Mouse (Mus musculus) midbrain, embryonic 11.5 days (tissue): ENCODE data around the gene Psmb3. TPM values are rescaled to one million over a fixed set of nuclear protein-coding genes. Genes with fewer than 3 reads are reported as not detected.

Experiments
- ATAC-seq: fragments of 200-750 bp; cut with Nextera tagmentation; 2 replicates; pipeline ENCODE4 v1.8.0; 2017; ENCODE audit warnings: moderate TSS enrichment, moderate library complexity; ENCODE audit not compliant: low FRiP score
- DNase-seq: peaks from one replicate; pipeline ENCODE4 v3.0.0; 2015; ENCODE audit warnings: low spot score; ENCODE audit errors: missing footprints
- H3K27ac ChIP-seq: fragments of 300-500 bp; sonication (generic); 2 replicates; pipeline ENCODE4 v1.5.1; 2014; ENCODE audit warnings: low read depth, low read length
- H3K27me3 ChIP-seq: fragments of 300-500 bp; sonication (generic); 2 replicates; pipeline ENCODE4 v1.6.1; 2014; ENCODE audit warnings: mild to moderate bottlenecking, low read length, moderate library complexity, mixed read lengths; ENCODE audit not compliant: control insufficient read depth, insufficient read depth
- H3K36me3 ChIP-seq: fragments of 300-500 bp; sonication (generic); 2 replicates; pipeline ENCODE4 v1.6.1; 2014; ENCODE audit warnings: mild to moderate bottlenecking, low read length, moderate library complexity, mixed read lengths; ENCODE audit not compliant: control insufficient read depth, insufficient read depth
- H3K4me1 ChIP-seq: fragments of 300-500 bp; sonication (generic); 2 replicates; pipeline ENCODE4 v1.6.1; 2014; ENCODE audit warnings: low read length; ENCODE audit not compliant: control insufficient read depth, insufficient read depth
- H3K4me2 ChIP-seq: fragments of 300-500 bp; sonication (generic); 2 replicates; pipeline ENCODE4 v1.6.1; 2014; ENCODE audit warnings: mild to moderate bottlenecking, moderate library complexity
- H3K4me3 ChIP-seq: fragments of 300-500 bp; sonication (generic); 2 replicates; pipeline ENCODE4 v1.5.1; 2014; ENCODE audit warnings: low read depth, low read length
- H3K9ac ChIP-seq: fragments of 300-500 bp; sonication (generic); 2 replicates; pipeline ENCODE4 v1.6.1; 2014; ENCODE audit warnings: low read length
- H3K9me3 ChIP-seq: fragments of 300-500 bp; sonication (generic); 2 replicates; pipeline ENCODE4 v1.6.1; 2016; ENCODE audit warnings: low read length; ENCODE audit not compliant: control insufficient read depth
- WGBS: fragments of 180-500 bp; shearing (Covaris S2); extraction: QIAGEN DNeasy Blood & Tissue Kit; methylation state at CpG from one replicate; pipeline ENCODE4 v1.1.7; 2014; 5-methylcytosine and 5-hydroxymethylcytosine counted together
- polyA plus RNA-seq: library from polyadenylated mRNA; unstranded; fragments of >200 nt; fragmentation: Nextera tagmentation; extraction: Ambion mirVana; gene quantifications from 2 replicates; pipeline ENCODE4 v1.2.1, GENCODE M21; 2014

Psmb3 gene
- polyA plus RNA-seq, 1 experiment from 2014 or later, result 517 TPM

- Histone ChIP-seq H3K4me1 (no peaks in the 10 kb centered on the region), H3K4me2 (no peak overlapping the region), H3K27me3 (no peaks in the 10 kb centered on the region), H3K36me3 (peaks cover 14% of the 10 kb centered on the region), H3K27ac (no peak overlapping the region), H3K4me3 (no peak overlapping the region), H3K9ac (no peak overlapping the region), H3K9me3 (no peaks in the 10 kb centered on the region)
- 89% methylated on average over 13 of the region's 13 CpGs for WGBS
- ATAC-seq (no peak), DNase-seq (no peak)
Measured at GRCm38 (mm10) chr11:97711200-97711900, 8.2 kb downstream of the Psmb3 start.

- H3K27ac ChIP-seq, result no peak overlapping the region
- H3K9me3 ChIP-seq, result no peaks in the 10 kb centered on the region
- 94% methylated on average over 15 of the region's 15 CpGs for WGBS
- H3K9ac ChIP-seq, result no peak overlapping the region
- peaks cover 10% of the 10 kb centered on the region for H3K36me3 ChIP-seq
- H3K4me3 ChIP-seq, result no peak overlapping the region
- ATAC-seq (no peak), DNase-seq (no peak)
- no peaks in the 10 kb centered on the region for H3K4me1 ChIP-seq
- no peak overlapping the region for H3K4me2 ChIP-seq
- no peaks in the 10 kb centered on the region for H3K27me3 ChIP-seq
Measured at GRCm38 (mm10) chr11:97712286-97712685, 9.1 kb downstream of the Psmb3 start.

- Histone ChIP-seq H3K4me2 (no peak overlapping the region), H3K4me3 (no peak overlapping the region), H3K9ac (no peak overlapping the region), H3K36me3 (peaks cover 11% of the 10 kb centered on the region; the same call in 1 of the 2 replicates), H3K27ac (no peak overlapping the region), H3K27me3 (no peaks in the 10 kb centered on the region), H3K4me1 (no peaks in the 10 kb centered on the region), H3K9me3 (no peaks in the 10 kb centered on the region)
- ATAC-seq (no peak), DNase-seq (no peak)
- 93% methylated on average over 8 of the region's 8 CpGs for WGBS
Measured at GRCm38 (mm10) chr11:97713896-97714295, 10.7 kb downstream of the Psmb3 start.

GRCm38 (mm10) chr11:97714356-97714755 lies 11.2 kb downstream of the Psmb3 start:
- Histone ChIP-seq H3K36me3 (peaks cover 11% of the 10 kb centered on the region; the same call in 1 of the 2 replicates), H3K4me3 (no peak overlapping the region), H3K27ac (no peak overlapping the region), H3K9ac (no peak overlapping the region), H3K9me3 (no peaks in the 10 kb centered on the region), H3K27me3 (no peaks in the 10 kb centered on the region), H3K4me2 (no peak overlapping the region), H3K4me1 (no peaks in the 10 kb centered on the region)
- DNase-seq (no peak), ATAC-seq (no peak)
- 92% methylated on average over 3 of the region's 3 CpGs for WGBS

- Histone ChIP-seq H3K36me3 (peaks cover 18% of the 10 kb centered on the region), H3K27ac (no peak overlapping the region), H3K9ac (no peak overlapping the region), H3K9me3 (no peaks in the 10 kb centered on the region), H3K4me2 (no peak overlapping the region), H3K27me3 (no peaks in the 10 kb centered on the region), H3K4me3 (no peak overlapping the region), H3K4me1 (no peaks in the 10 kb centered on the region)
- 92% methylated on average over 14 of the region's 14 CpGs for WGBS
- ATAC-seq, result no peak
- no peak for DNase-seq
Measured at GRCm38 (mm10) chr11:97714784-97715760, 11.9 kb downstream of the Psmb3 start.

- no peaks in the 10 kb centered on the region for H3K27me3 ChIP-seq
- peaks cover 18% of the 10 kb centered on the region for H3K36me3 ChIP-seq
- H3K4me1 ChIP-seq, result no peaks in the 10 kb centered on the region
- WGBS, result 87% methylated on average over 8 of the region's 8 CpGs
- H3K9me3 ChIP-seq, result no peaks in the 10 kb centered on the region
- H3K4me2 ChIP-seq, result no peak overlapping the region
- H3K9ac ChIP-seq, result no peak overlapping the region
- DNase-seq (no peak), ATAC-seq (no peak)
- H3K4me3 ChIP-seq, result no peak overlapping the region
- no peak overlapping the region for H3K27ac ChIP-seq
Measured at GRCm38 (mm10) chr11:97716021-97716420, 12.8 kb downstream of the Psmb3 start.

GRCm38 (mm10) chr11:97717369-97718280 lies 14.4 kb downstream of the Psmb3 start:
- no peak overlapping the region for H3K4me3 ChIP-seq
- H3K9ac ChIP-seq, result no peak overlapping the region
- no peak overlapping the region for H3K27ac ChIP-seq
- H3K9me3 ChIP-seq, result no peaks in the 10 kb centered on the region; the same call in 1 of the 2 replicates
- ATAC-seq (no peak), DNase-seq (no peak)
- no peaks in the 10 kb centered on the region for H3K27me3 ChIP-seq
- no peaks in the 10 kb centered on the region for H3K4me1 ChIP-seq
- 91% methylated on average over 26 of the region's 26 CpGs for WGBS
- no peak overlapping the region for H3K4me2 ChIP-seq
- peaks cover 30% of the 10 kb centered on the region for H3K36me3 ChIP-seq

GRCm38 (mm10) chr11:97718281-97718860 lies 15.2 kb downstream of the Psmb3 start:
- Histone ChIP-seq H3K4me1 (no peaks in the 10 kb centered on the region), H3K4me2 (no peak overlapping the region), H3K27ac (no peak overlapping the region), H3K9ac (no peak overlapping the region), H3K4me3 (no peak overlapping the region), H3K36me3 (peaks cover 31% of the 10 kb centered on the region), H3K9me3 (no peaks in the 10 kb centered on the region; the same call in 1 of the 2 replicates), H3K27me3 (no peaks in the 10 kb centered on the region)
- ATAC-seq, result no peak
- WGBS, result 87% methylated on average over 15 of the region's 15 CpGs
- DNase-seq, result no peak
